Mouse (Mus musculus) E14TG2a.4 (cell line): ENCODE data around the gene Sgk1.
A peak's percentile ranks its signal among the peaks of the same experiment; 100 is the strongest.

Source experiments
- H3K27me3 ChIP-seq: 2 replicates; pipeline ENCODE4 v1.6.1; 2014; ENCODE audit warnings: low read length, control low read depth; ENCODE audit not compliant: insufficient read depth
- H3K36me3 ChIP-seq: 2 replicates; pipeline ENCODE4 v1.6.1; 2014; ENCODE audit warnings: low read length, control low read depth; ENCODE audit not compliant: insufficient read depth
- H3K4me1 ChIP-seq: replicated peaks from 2 replicates; pipeline ENCODE4 v1.6.1; 2014; ENCODE audit warnings: low read depth, low read length, control low read depth
- H3K4me3 ChIP-seq: replicated peaks from 2 replicates; pipeline ENCODE4 v1.5.1; 2014; ENCODE audit warnings: mild to moderate bottlenecking, low read length
- H3K9me3 ChIP-seq: 2 replicates; pipeline ENCODE4 v1.6.1; 2014; ENCODE audit warnings: low read length, control low read depth
- CTCF ChIP-seq: conservative IDR thresholded peaks from 2 replicates; pipeline ENCODE4 v1.5.1; 2014; ENCODE audit warnings: low read length
- NANOG ChIP-seq: IDR thresholded peaks from 2 replicates; pipeline ENCODE4 v1.6.1; 2014; ENCODE audit warnings: borderline replicate concordance, low read length, mixed read lengths
- POU5F1 ChIP-seq: IDR thresholded peaks from 2 replicates; pipeline ENCODE4 v1.6.1; 2014; ENCODE audit warnings: low read length, borderline replicate concordance

The Sgk1 gene

DNA sequence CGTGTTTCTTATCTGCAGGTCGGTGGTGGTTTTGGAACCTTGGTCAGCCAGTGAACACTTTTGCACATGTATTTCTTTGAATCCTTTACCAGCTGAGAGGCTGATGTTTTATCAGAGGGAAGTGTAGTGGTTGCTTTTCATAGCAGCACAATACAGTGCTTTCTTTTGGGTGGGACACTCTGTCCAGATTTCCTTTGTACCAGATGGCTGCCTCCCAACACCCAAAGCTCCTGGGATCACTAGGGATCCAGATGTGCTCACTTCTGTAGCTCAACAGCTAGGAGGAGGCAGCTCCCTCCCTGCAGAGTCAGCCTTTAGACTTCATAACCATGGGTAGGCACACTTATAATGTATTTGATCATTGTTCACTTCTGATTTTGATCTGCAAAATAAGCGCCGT is 70.5 kb downstream of the Sgk1 start:
- Histone ChIP-seq H3K36me3 (no peaks in the 10 kb centered on the region), H3K9me3 (no peaks in the 10 kb centered on the region), H3K27me3 (no peaks in the 10 kb centered on the region), H3K4me3 (no peak overlapping the region), H3K4me1 (peaks cover 9% of the 10 kb centered on the region)
- TF ChIP-seq NANOG, result no peak
- no peak for TF ChIP-seq POU5F1
- TF ChIP-seq CTCF, result no peak

DNA sequence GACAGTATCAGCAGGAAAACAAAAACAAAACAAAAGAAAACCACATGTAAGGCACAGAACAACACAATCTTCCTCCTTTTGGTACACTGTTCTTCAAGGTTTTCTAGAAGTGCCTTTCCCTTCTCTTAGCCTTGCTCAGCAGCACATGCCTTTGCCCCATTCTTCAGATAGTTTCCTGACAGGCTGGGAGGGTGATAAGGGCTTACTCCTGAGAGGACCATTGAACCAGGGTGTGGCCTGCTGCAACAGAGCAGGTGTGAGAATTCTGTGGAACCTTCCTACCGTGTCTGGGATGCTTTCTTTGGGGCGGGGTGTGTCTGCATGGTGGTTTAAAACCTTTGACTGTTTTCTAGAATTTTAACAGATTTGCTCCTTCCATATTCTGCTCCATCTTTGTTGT is 79.1 kb downstream of the Sgk1 start:
- TF ChIP-seq NANOG (no peak), CTCF (no peak), POU5F1 (no peak)
- H3K36me3 ChIP-seq, result no peaks in the 10 kb centered on the region

DNA sequence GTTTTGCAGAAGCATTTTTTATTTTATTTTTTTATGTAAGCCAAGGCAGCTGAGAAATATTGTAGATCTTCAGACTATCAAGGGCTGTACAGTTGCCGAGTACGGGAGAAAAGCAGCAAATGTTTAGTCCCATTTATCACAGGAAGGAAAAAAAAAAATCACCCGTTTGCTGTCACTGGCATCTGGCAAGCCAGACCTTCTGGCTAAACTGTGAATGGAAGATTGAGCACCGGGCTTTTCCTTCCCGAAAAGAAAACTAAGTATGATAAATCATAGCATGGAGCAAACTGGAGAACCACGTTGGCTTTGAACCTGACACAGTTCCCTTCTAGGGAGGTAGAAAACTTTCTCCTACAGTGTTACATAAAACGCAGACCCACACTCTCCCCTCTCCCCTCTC is 81.0 kb downstream of the Sgk1 start:
- TF ChIP-seq NANOG (no peak), POU5F1 (no peak), CTCF (no peak)
- no peaks in the 10 kb centered on the region for H3K36me3 ChIP-seq
- no peaks in the 10 kb centered on the region for H3K27me3 ChIP-seq
- H3K4me1 ChIP-seq, result peaks cover 31% of the 10 kb centered on the region
- H3K4me3 ChIP-seq, result no peak overlapping the region
- H3K9me3 ChIP-seq, result no peaks in the 10 kb centered on the region

More for the DNA sequence above, 79.1 kb downstream of the Sgk1 start:
- Histone ChIP-seq H3K9me3 (no peaks in the 10 kb centered on the region), H3K4me1 (peaks cover 34% of the 10 kb centered on the region), H3K27me3 (no peaks in the 10 kb centered on the region), H3K4me3 (no peak overlapping the region)

DNA sequence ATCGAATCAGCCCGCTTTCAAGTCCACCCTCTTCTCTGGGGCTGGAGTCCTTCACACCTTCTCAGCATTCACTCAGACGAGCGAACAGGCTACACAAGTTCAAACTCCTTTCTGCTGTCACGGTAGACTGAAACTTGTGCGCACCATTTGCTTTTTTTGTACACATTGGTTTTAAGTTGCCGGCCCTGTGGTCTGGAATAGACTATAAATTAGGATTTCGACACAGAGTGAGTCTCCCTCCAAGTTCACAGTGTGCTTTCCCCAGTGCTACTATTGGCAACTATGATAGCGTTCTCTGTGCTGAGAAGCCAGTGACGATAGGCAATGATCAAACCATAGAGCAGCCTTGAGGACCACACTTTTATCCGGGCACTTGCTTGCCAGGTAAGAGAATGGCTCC is 91.7 kb downstream of the Sgk1 start:
- Histone ChIP-seq H3K4me1 (peaks cover 49% of the 10 kb centered on the region), H3K27me3 (no peaks in the 10 kb centered on the region), H3K9me3 (no peaks in the 10 kb centered on the region), H3K36me3 (no peaks in the 10 kb centered on the region), H3K4me3 (no peak overlapping the region)
- TF ChIP-seq NANOG (no peak), POU5F1 (no peak), CTCF (no peak)

DNA sequence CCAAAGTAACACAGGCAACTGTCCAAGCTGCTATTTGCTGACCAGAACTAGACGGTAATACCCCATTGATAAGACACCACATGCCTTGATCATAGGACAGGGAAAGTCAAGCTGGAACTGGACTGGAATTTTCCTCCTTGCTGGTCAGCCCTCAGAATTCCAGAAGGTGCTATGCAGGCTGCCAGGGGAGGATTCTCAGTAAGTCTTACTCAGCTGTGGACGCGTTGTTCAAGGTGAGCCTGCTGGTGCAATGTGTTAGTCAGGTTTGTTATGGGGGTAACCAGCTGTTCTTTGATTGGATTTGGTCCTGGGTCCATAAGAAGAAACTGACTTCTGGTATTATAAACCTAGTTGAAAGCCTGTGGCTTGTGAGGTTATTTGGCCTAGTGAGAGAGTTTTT is 92.8 kb downstream of the Sgk1 start:
- H3K27me3 ChIP-seq, result no peaks in the 10 kb centered on the region
- no peaks in the 10 kb centered on the region for H3K36me3 ChIP-seq
- TF ChIP-seq NANOG (no peak), POU5F1 (no peak), CTCF (no peak)
- peaks cover 53% of the 10 kb centered on the region for H3K4me1 ChIP-seq
- H3K4me3 ChIP-seq, result no peak overlapping the region
- peaks cover 4% of the 10 kb centered on the region for H3K9me3 ChIP-seq

DNA sequence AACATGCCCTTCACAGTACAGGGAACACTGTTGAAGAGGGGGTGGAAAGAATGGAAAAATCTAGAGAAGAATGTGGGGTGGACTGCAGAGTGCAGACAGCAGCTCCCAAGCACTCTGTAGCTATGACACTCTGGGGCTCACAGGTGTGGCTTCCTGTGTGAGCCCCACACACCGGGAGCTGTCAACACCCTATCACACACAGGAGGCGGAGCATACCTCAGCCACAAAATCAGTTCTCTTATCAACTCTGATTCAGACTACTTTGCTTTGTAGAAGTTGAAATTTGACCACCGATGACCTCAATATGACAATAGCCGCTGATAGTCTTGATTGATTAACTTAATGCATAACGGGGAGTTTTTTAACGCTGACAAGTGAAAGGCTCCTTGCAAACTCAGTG is 93.4 kb downstream of the Sgk1 start:
- H3K9me3 ChIP-seq, result peaks cover 6% of the 10 kb centered on the region
- H3K4me3 ChIP-seq, result no peak overlapping the region
- peaks cover 52% of the 10 kb centered on the region for H3K4me1 ChIP-seq
- no peaks in the 10 kb centered on the region for H3K36me3 ChIP-seq
- TF ChIP-seq CTCF, result no peak
- TF ChIP-seq POU5F1, result no peak
- TF ChIP-seq NANOG, result no peak
- H3K27me3 ChIP-seq, result no peaks in the 10 kb centered on the region

DNA sequence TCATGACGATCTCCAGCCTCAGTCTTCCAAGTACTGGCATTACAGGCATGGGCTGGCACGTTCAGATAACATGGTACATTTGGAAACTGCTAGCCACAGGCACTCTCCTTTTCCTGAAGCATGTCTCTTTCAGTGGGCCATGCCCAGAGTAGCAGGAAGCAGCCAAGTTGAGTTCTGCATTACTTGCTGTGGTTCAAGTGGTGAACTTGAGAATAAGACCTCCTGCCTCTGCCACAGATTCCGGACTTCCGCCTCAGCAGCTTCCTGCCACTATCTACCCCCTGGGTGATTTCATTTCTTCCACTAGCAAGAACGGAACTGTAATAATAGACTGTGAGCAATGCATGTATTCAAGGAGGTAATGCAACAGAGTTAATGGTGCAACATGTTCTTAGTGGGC is 94.3 kb downstream of the Sgk1 start:
- no peaks in the 10 kb centered on the region for H3K27me3 ChIP-seq

DNA sequence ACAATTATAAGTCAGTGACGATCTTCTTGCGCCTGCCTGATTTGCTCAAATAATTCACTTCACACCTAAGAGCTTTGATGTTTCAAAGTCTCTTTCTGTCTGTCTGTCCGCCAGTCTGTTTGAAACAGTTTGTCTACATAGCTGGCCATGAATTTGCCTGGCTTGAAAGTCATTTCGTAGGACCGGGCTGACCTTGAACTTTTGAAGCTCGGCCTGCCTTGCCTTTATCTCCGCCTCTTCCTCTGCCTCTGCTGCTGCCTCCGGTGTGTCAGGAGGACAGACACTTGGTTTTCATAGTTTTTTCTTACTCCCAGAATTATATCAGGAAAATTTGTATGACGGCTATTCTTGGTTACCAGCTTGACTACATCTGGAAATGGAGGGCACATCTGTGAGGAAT is 96.4 kb downstream of the Sgk1 start:
- peaks cover 6% of the 10 kb centered on the region for H3K9me3 ChIP-seq
- TF ChIP-seq NANOG (no peak), CTCF (no peak), POU5F1 (no peak)
- H3K4me1 ChIP-seq, result peaks cover 72% of the 10 kb centered on the region
- H3K36me3 ChIP-seq, result no peaks in the 10 kb centered on the region
- H3K27me3 ChIP-seq, result no peaks in the 10 kb centered on the region
- H3K4me3 ChIP-seq, result peak overlapping the region; percentile 73

More for the DNA sequence above, 94.3 kb downstream of the Sgk1 start:
- H3K4me1 ChIP-seq, result peaks cover 55% of the 10 kb centered on the region
- H3K36me3 ChIP-seq, result no peaks in the 10 kb centered on the region
- peaks cover 6% of the 10 kb centered on the region for H3K9me3 ChIP-seq
- TF ChIP-seq CTCF, result no peak
- TF ChIP-seq POU5F1, result no peak
- no peak for TF ChIP-seq NANOG
- no peak overlapping the region for H3K4me3 ChIP-seq

DNA sequence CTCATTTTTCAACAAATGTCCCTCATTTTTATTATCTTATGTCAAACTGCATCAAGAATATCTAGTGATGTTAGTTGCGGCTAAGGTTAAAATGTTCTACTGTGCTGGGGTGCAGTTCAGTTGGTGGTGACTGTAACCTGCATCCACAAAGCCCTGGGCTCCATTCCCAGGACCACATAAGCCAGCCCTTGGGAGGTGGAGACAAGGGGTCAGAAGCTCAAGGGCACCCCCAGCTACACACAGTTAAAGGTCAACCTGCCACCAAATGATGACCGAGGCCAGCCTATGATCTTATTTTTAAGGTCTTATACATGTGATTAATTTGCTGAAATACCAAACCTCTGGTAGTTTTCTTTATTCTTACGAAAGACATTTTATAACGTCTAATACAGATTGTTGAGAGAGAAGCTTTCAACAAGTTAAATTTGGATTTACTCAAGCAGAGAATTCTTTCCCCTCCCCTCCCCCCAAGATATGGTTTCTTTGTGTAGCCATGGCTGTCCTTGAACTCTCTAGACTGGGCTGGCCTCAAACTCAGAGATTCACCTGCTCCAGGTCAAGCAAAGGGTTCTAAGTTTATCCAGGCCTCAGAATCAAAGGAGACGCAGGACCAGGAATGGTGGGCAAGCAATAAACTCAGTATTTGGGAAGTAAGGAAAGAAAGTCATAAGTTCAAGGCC is 97.4 kb downstream of the Sgk1 start:
- H3K36me3 ChIP-seq, result no peaks in the 10 kb centered on the region
- peak overlapping the region; percentile 73 for H3K4me3 ChIP-seq
- peaks cover 82% of the 10 kb centered on the region for H3K4me1 ChIP-seq
- no peaks in the 10 kb centered on the region for H3K27me3 ChIP-seq
- TF ChIP-seq POU5F1 (no peak), NANOG (no peak), CTCF (no peak)
- peaks cover 6% of the 10 kb centered on the region for H3K9me3 ChIP-seq
